Mouse (Mus musculus): Measurements from ENCODE around the gene Spty2d1.
A peak's percentile ranks its signal among the peaks of the same experiment; 100 is the strongest.
"Not testable (repeated sequence)": the region's sequence is repeated elsewhere in the genome, so short reads cannot be mapped to it uniquely, and the experiment has no call there.

The Spty2d1 gene

DNA sequence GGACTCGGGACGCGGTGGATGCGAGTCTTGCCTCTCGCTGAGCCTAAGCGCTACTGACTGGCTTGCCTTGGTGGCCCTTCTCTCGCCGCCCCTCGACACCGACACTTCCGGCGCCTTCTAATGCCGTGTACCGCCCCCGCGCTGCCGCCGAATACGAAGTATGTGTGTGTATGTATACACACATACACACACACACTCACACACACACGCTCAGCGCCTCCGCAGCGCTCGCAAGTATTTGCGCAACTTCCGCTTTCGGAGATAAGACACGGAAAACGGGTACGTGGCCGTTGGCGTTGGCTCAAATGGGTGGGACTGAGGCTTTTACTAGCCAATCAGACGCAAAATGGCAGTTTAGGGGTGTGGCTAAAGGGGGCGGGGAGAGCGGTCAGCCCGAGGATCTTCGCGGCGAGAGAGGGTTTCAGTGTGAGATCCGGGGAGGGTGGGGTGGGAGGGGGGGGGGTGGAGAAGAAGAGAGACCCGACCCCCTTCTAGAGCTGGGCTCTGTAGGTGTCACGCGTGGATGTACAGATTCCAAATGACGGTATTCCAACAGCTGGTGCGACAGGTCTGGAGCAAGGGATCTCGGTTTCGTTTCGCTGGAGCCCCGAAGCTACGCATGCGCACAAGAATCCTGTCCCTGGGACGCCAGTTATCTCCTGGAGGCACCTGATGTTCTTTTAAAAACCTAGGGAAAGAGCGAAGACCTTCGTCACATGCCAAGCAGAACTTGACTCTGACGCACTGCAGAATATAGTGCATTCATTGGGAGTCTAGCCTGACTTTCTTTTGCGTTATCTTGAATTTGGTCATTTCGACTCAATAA, at the start of gene Spty2d1:
Spty2d1 (minus strand) TSS at position 244 of the 826 bp plus-strand sequence.
- peak; percentile 98 for DNase-seq (ENCODE audit: low read depth, low spot score)

- DNase-seq (ENCODE audit: low read depth, low spot score), result no peak
These were observed 48.1 kb upstream of the Spty2d1 start for GRCm38 (mm10) chr7:47056273-47056672.

GRCm38 (mm10) chr7:47055744-47056143, 47.5 kb upstream of the Spty2d1 start:
- DNase-seq (ENCODE audit: low read depth, low spot score), result no peak

DNA sequence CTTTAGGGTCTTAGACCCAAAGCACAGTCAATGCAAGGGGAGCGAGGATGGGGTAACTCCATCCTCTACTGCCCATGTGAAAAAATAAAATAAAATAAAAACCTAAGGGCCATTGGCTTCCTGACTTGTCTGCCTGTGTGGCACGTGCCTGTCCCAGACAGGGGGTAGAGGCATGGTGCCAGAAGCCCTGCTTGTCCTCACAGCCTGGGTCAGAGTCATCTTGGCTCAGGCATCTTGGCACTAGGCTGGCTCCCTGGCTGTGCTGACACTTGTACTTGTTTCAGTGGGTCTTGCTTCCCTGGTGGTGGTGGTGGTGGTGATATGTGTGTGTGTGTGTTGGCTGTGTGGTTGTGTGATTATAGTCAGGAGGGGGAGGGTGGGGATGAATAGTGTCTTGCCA, 46.5 kb upstream of the Spty2d1 start:
- no peak for DNase-seq (ENCODE audit: low read depth, low spot score)

GRCm38 (mm10) chr7:47053287-47053686, 45.1 kb upstream of the Spty2d1 start:
- no peak for DNase-seq (ENCODE audit: low read depth, low spot score)

GRCm38 (mm10) chr7:47052276-47052675, 44.1 kb upstream of the Spty2d1 start:
- DNase-seq (ENCODE audit: low read depth, low spot score), result no peak

GRCm38 (mm10) chr7:47051404-47052151, 43.4 kb upstream of the Spty2d1 start:
- DNase-seq (ENCODE audit: low read depth, low spot score), result peak; percentile 13

DNA sequence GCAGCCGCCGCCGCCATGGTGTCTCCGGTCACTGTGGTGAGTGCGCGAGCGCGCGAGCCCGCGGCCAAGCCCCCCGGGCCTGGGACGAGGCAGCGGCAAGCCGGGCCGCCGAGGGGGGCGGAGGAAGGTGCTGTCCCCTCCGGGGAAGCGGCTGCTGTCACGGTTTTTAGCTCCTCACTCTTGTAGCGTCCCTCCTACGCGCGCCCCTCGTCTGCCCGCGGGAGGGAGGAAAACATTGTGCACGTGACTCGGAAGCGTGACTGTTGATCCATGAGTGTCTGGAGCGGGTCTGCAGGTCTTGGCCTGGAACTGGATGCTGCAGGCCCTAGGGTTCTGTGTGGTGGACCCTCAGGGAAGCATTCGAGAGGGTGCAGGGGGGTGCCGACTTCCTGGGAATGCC, 42.6 kb upstream of the Spty2d1 start:
- DNase-seq (ENCODE audit: low read depth, low spot score), result peak; percentile 34

- DNase-seq (ENCODE audit: low read depth, low spot score), result peak; percentile 96
These were observed 42.2 kb upstream of the Spty2d1 start, which contains the start of gene Tmem86a for GRCm38 (mm10) chr7:47050366-47050765. TSS of gene Tmem86a (plus strand) at chr7:47050601.

- no peak for DNase-seq (ENCODE audit: low read depth, low spot score)
These were observed 34.7 kb upstream of the Spty2d1 start for GRCm38 (mm10) chr7:47042823-47043490.

GRCm38 (mm10) chr7:47042121-47042520, 33.9 kb upstream of the Spty2d1 start:
- no peak for DNase-seq (ENCODE audit: low read depth, low spot score)

DNA sequence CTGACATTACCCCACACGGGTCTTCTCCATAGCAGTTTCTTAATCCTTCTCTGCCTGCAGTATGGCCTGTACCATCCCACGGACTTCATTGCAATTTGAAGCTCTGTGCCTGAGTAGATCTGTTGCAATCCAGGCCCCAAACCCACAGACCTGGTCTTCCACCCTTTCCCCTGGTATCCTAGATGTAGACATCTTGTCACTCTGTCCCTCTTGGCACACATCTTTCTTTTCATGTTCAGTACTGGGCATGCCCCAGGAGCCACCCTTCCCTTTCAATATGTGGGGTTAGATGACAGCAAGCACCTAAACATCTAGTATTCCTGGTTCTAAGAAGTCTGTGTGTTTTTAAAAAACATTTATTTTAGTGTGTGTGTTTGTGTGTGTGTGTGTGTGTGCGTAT, 33.5 kb upstream of the Spty2d1 start:
- DNase-seq (ENCODE audit: low read depth, low spot score), result no peak

- DNase-seq (ENCODE audit: low read depth, low spot score), result no peak
These were observed 27.2 kb upstream of the Spty2d1 start for GRCm38 (mm10) chr7:47035426-47035825.

DNA sequence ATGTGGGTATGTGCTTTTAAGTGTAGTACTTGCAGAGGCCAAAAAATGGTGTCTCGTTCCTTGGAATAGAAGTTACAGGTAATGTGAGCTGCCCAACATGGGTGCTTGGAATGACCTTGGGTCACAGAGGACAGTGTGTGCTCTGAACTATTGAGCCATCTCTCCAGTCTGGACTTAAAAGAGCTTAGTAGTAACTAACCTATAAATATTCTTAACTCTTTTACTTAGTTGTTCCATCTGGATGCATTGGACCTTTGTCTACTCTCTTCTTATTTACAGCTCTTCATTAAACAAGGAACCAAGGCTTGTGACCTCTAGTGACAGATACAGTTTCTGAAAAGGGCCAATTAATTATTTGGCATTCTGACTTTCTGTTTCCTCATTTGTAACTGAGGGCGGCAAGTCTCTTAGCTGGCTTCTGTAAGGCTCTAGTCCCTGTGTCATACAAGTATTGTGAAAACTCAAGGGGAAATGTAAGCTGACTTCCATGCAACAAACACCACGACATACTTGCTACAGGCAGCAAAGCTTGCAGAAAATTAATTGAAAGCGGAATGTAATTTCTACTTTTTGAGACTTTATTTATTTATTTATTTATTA, 26.7 kb upstream of the Spty2d1 start:
- DNase-seq (ENCODE audit: low read depth, low spot score), result no peak

- DNase-seq (ENCODE audit: low read depth, low spot score), result no peak
These were observed 23.2 kb upstream of the Spty2d1 start for GRCm38 (mm10) chr7:47031371-47031770.

GRCm38 (mm10) chr7:47030517-47031193, 22.4 kb upstream of the Spty2d1 start:
- DNase-seq (ENCODE audit: low read depth, low spot score), result no peak

DNA sequence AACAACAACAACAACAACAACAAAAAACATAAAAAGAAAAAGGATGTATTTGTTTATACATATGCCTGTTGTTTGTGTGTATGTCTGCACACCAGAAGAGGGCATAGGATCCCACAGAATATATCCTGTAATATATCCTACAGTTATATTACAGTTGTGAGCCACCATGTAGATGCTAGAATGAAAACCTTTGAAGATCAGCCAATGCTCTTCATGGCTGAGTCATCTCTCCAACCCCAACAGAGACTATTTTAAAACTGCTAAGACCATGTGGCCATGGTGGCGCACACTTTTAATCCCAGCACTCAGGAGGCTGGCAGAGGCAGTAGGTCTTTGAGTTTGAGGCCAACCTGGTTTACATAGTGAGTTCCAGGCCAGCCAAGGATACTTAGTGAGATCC, 19.3 kb upstream of the Spty2d1 start:
- no peak for DNase-seq (ENCODE audit: low read depth, low spot score)

DNA sequence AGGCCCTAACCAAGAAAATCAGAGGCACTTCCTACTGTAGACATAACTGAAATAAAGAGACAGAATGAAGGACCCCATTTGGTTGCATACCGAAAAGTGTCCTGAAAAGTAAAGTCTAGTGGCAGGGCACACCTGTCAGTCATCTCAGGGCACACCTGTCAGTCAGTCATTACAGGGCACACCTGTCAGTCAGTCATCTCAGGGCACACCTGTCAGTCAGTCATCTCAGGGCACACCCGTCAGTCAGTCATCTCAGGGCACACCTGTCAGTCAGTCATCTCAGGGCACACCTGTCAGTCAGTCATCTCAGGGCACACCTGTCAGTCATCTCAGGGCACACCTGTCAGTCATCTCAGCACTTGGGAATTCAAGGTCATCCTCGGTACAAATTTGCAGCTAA, 18.7 kb upstream of the Spty2d1 start:
- DNase-seq (ENCODE audit: low read depth, low spot score), result not testable (repeated sequence)

- no peak for DNase-seq (ENCODE audit: low read depth, low spot score)
These were observed 17.2 kb upstream of the Spty2d1 start for GRCm38 (mm10) chr7:47025429-47025828.

DNA sequence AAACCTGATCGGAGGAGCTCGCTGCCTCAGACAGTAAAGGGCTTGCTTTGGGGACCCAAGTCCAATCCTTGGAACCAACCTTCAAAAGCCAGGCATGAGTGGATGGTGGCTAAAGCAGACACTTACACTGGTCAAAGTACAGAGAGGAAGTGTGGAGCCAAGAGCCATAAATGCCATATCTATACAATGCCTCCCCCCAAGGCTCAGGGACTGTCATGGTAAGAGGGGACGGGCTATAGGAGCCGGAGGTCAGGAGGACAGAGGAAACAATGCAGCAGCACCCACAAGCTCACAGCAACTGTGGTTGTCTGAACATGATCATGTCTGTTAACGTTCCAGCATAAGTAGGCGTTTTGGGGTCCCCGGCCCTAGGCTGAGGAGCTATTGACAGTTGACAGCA, 16.2 kb upstream of the Spty2d1 start:
- DNase-seq (ENCODE audit: low read depth, low spot score), result no peak

- DNase-seq (ENCODE audit: low read depth, low spot score), result peak; percentile 61
These were observed 15.3 kb upstream of the Spty2d1 start for GRCm38 (mm10) chr7:47023530-47023929.

Data from embryo, embryonic 11.5 days (tissue).